Mouse (Mus musculus): ENCODE data around the gene Smlr1. TPM values are rescaled to one million over a fixed set of nuclear protein-coding genes. Genes with fewer than 3 reads are reported as not detected.

Gene Smlr1
- not detected for polyA plus RNA-seq (2017; shearing (Covaris generic))

DNA sequence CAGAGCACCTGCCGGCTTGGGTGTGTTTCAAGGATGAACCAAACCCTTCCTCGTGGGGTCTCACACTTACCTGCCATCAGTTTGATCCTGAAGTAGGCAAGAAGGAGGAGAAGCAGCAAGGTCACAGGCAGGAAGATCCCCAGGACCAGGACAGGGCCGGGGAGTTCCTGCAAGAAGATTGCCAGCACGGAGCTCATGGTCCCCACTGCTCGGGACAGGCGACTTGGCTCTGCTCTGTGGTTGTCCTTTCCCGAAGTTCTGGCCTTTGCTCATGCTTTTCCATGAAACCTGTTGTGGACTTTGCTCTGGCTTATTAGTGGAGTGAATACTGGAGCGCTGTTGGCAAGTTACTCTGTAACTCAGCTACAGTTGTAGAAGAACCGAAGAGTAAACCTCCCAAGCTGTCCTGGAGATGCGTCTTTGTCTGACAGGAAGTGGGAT is at the start of gene Smlr1:
Gene Smlr1 (minus strand): TSS at position 377 of the 441 bp plus-strand sequence.
- ATAC-seq = no peak

GRCm38 (mm10) chr10:25584899-25585298 is 48.8 kb upstream of the Smlr1 start:
- ATAC-seq = no peak

DNA sequence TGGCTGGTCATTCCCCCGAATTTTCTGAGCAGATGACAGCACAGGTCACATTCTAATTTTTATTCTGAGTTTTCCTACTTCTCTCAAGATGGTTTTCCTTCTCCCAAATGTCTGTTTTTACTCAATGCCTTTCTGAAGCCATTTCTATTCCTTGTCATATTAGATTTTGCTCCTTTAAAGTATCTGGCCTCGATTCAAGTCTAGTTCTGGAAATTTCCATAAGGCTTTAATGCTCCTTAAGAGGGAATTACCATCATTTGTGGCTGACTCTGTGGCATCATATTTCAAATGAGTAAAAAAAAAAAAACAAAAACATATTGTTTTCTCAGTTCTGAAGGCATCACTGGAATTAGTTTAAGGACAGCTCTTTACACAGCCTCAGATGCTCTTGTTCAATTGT is 44.0 kb upstream of the Smlr1 start:
- no peak for ATAC-seq

DNA sequence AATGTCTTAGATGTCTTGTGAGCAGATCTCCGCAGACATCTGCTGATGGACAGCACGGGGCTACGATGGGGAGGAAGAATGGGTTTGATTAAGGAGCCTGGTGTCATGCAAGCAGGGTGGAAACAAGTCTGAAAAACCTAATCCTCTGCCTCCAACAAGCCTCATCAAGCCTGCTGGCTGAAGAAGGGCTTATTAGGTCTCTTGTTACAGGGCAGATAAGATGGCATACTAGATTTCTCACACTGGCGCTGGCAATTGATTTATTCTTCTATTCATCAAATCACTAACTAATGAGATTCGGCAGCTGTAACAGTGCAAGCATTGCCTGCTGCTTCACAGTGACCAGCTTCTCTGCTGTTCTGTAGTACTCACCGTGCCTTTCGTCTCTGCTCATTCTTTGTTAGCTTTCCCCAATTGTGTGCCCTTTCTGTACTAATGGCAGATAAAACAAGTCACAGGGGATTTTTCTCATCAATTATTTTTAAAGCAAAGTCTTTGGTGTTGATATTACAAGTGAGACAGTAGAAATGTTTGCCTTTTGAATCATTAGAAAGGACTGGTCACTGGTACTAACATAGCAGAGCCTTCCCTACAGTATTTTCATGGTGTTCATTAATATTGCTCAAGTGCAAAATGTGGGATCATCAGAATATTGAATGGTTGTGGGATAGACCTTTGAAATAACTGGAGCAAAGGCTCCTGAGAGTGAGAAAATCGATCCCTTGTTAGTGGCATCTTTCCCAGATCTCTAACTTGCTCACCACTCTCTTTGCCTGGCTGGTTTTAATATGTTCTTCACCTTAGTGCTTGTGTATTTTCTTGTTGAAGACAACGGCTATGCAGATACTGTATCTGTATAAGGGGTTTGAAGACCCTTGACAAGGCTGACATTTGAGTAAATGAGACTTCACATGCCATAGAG is 35.5 kb upstream of the Smlr1 start:
- no peak for ATAC-seq

GRCm38 (mm10) chr10:25552936-25553335 is 16.9 kb upstream of the Smlr1 start:
- ATAC-seq = no peak

GRCm38 (mm10) chr10:25541097-25541496 is 5.0 kb upstream of the Smlr1 start:
- ATAC-seq = no peak

- no peak for ATAC-seq
These were observed 3.7 kb upstream of the Smlr1 start for GRCm38 (mm10) chr10:25539771-25540168.

DNA sequence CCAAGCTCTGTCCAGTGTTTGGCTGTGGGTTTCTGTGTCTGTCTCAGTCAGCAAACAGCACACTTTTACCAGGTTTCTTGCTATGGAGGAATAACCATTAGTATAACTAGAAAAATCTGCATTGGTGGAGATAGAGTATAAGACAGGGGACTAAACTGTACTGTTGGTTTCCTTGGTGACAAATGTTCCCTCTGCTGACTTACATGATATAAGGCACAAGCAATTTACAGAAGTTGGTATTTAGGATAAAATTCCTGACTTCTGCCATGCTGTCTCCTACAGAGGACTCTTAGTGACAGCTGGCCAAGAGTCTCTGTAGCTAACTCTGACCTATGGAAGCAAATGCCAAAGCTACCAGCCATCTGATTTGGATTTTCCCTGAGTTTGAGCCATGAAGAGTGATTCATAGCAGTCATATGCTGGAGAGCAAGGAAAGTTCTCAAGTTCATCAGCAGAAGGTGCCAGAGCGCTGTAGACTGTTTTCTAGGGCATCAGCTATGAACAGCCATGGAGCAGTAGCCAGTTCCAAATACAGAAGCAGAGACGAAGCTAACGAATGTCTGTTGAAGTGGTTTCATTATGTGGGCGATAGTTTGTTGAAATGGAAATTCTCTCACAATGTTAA is 3.2 kb upstream of the Smlr1 start:
- no peak for ATAC-seq

DNA sequence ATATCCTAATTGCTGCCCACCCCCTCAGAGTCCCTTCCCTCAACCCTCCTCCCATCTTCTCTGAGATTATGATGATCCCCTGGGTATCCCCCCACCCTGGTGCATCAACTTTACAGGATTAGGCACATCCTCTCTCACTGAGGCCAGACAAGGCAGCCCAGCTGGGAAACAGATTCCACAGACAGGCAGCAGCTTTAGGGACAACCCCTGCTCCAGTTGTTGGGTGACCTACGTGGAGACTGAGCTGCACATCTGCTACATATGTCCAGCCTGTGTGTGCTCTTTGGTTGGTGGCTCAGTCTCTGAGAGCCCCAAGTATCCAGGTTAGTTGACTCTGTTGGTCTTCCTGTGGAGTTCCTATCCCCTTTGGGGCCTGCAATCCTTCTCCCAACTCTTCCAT is 2.7 kb upstream of the Smlr1 start:
- ATAC-seq = no peak

DNA sequence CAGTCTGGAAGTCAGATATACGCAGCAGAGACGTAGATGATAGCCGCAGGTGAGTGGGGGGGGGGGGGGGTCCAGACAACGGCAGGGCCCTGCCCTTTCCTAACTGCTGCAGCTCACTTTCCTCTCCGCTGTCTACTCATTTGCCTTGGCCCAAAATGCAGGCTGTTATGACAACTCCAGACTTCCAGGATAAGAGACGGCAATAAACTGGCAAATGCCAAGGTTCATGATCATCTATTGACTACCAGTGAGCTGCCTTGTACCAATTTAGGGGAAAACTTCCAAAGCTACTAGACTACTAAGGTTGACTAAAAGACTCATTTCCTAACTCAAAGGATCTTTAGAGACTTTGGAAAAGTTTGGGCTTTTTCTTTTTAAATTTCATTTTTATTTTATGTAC is 554 bp upstream of the Smlr1 start:
- ATAC-seq = no peak

- ATAC-seq = no peak
These were observed 1.6 kb downstream of the Smlr1 start for GRCm38 (mm10) chr10:25534467-25534866.

GRCm38 (mm10) chr10:25533513-25534246 is 2.4 kb downstream of the Smlr1 start:
- ATAC-seq = no peak

- ATAC-seq = no peak
These were observed 3.0 kb downstream of the Smlr1 start for GRCm38 (mm10) chr10:25533105-25533504.

GRCm38 (mm10) chr10:25531335-25531734 is 4.7 kb downstream of the Smlr1 start:
- ATAC-seq = no peak

GRCm38 (mm10) chr10:25527126-25527525 is 8.9 kb downstream of the Smlr1 start:
- ATAC-seq = no peak

DNA sequence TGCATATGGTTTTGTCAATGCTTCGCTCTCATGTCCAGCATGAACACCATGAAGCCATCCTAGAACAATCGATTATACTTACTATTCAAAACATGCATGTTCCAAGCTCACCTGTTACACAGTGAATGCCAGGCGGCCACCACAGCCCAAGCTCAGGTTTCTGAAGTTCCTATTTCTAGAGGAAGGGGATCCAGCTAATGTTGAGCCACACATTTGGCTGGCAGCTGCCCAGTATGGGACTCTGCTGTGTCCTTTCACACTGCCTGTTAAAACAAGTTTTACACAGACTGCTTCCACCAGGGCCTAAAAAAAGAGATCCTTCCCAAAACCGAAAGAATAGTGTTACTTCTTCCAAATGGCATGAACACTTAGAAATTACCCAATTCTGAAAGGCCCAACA is 9.4 kb downstream of the Smlr1 start:
- no peak for ATAC-seq

DNA sequence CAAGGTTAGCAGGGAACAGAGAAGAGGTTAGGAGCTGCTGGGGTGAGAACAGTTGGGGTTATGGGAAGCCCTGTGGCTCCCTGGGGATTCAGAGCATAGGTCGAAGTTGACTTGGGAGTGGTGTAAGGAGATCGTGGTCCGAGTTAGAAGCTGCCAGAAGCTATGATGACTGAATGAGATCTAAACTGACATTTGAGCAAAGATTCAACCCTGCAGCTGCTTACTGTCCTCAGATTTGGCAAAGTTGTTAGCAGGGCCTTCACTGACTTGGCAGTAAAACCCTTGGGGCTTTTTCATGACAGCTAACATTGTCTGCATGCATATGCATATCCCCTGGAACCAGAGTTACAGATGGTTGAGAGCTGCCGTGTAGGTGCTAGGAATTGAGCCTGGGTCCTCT is 9.9 kb downstream of the Smlr1 start:
- no peak for ATAC-seq

DNA sequence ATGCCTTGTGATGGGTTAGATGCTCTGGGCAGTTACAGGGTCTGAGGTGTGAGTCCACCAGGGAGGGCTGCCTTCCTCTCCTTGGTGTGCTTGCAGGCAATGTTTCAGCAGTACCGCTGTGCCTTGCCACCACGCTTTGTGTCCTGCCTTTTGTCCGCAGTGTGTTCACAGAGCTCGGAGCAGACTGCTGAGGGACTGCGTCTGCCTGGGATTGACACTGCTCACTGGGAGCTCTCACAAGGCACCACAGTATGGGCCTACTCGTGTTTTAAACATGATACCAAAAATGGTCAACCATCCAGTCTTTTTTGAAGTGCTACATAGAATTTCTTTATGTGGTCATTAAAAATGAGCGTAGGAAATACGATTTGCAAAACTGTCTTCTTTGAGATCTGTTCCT is 12.3 kb downstream of the Smlr1 start:
- no peak for ATAC-seq

DNA sequence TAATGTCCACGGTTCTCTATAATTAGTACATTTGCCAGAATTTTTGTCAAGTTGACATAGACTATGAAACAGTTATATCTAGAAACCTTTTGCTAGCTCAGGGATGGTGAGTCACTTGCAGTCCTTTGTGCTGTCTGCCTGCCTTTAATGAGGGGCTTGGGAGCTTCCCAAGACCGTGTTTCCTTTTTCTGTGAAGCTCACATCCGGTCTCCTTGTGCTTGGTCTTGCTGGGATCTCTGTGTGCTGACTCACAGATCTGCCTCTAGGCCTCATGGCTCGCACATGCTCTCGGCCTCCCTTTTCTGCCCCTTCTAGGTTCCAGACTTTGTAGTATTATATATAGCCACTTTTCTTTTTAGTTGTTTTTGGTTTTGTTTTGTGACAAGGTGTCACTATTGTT is 15.6 kb downstream of the Smlr1 start:
- no peak for ATAC-seq

DNA sequence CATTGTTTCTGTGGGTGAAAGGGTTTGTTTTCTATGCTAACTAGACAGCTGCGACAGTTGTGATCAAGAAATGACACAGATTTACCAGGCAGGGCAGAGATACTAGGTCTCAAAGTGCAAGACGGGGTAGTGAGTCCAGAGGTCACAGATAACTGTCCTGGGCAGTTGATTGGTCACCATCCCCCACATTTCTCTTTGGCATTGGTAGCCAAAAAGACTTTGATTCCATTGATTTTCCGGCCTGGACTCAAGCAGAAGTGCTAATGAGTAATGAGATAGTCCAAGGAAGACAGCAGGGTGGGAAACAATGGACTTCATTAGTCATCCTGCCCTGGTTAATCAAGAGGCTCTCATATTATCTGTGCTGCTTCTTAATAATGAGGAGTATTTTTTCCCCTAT is 16.1 kb downstream of the Smlr1 start:
- ATAC-seq = no peak

- no peak for ATAC-seq
These were observed 22.2 kb downstream of the Smlr1 start for GRCm38 (mm10) chr10:25513821-25514220.

- no peak for ATAC-seq
These were observed 32.8 kb downstream of the Smlr1 start for GRCm38 (mm10) chr10:25503250-25503649.

DNA sequence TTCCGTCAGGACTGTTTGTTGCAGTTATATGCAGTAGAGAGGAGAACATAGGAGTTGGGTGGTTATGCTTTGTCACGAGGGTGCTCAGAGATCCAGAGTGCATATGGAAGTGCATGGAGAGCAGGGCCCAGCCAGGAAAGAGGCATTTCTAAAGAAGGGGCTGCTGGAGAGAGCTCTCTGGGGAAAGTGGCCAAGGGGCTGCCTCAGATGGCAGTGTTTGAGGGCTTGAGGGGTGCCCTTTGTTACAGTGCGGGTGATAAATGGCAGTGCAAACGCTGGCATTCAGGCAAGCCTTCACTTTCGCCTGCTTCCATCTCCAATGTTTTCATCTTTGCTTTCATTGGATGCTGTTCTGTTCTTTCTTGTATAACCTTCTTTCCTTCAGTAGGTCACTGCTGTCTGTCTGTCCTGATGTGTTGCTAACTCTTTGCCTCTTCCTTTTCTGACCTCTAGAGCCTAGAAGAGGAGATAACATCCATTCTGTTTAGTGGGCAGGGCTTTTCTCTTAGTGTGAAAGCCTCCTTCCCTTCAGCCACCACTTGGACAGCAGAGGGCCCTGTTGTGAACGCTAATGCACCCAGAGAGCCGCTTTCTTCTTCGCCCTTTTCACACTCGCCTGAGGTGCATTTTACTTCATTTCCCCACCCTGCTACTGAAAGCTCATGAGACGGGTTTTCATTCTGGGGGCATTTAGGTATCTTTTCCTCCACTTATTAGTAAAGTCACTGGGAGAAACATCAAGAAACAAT is 36.6 kb downstream of the Smlr1 start:
- no peak for ATAC-seq

Data from CD4-positive, CD25-positive, alpha-beta regulatory T cell, adult 4 months (primary cell).